Mouse (Mus musculus) heart, embryonic 11.5 days (tissue): Measurements from ENCODE around the gene Plekhm3. TPM values are rescaled to one million over a fixed set of nuclear protein-coding genes. Genes with fewer than 3 reads are reported as not detected.

Experiments used
- ATAC-seq: fragments of 200-750 bp; cut with Nextera tagmentation; replicated peaks from 2 replicates; pipeline ENCODE4 v1.8.0; 2017; ENCODE audit warnings: moderate library complexity; ENCODE audit not compliant: insufficient number of reproducible peaks, low FRiP score, low TSS enrichment
- H3K27ac ChIP-seq: fragments of 300-500 bp; sonication (generic); 2 replicates; pipeline ENCODE4 v1.5.1; 2014; ENCODE audit warnings: mild to moderate bottlenecking, low read depth, low read length
- H3K27me3 ChIP-seq: fragments of 300-500 bp; sonication (generic); 2 replicates; pipeline ENCODE4 v1.6.1; 2014; ENCODE audit warnings: mild to moderate bottlenecking, low read length, mixed read lengths; ENCODE audit not compliant: control insufficient read depth, insufficient read depth
- H3K36me3 ChIP-seq: fragments of 300-500 bp; sonication (generic); 2 replicates; pipeline ENCODE4 v1.6.1; 2014; ENCODE audit warnings: mild to moderate bottlenecking, low read length, moderate library complexity, mixed read lengths; ENCODE audit not compliant: control insufficient read depth, insufficient read depth
- H3K4me1 ChIP-seq: fragments of 300-500 bp; sonication (generic); 2 replicates; pipeline ENCODE4 v1.6.1; 2014; ENCODE audit warnings: low read length; ENCODE audit not compliant: control insufficient read depth, insufficient read depth
- H3K4me2 ChIP-seq: fragments of 300-500 bp; sonication (generic); 2 replicates; pipeline ENCODE4 v1.6.1; 2014; ENCODE audit warnings: mild to moderate bottlenecking, moderate library complexity
- H3K4me3 ChIP-seq: fragments of 300-500 bp; sonication (generic); 2 replicates; pipeline ENCODE4 v1.5.1; 2014; ENCODE audit warnings: low read depth, low read length
- H3K9ac ChIP-seq: fragments of 300-500 bp; sonication (generic); 2 replicates; pipeline ENCODE4 v1.6.1; 2014; ENCODE audit warnings: mild to moderate bottlenecking, low read depth, low read length, moderate library complexity
- H3K9me3 ChIP-seq: fragments of 300-500 bp; sonication (generic); replicated peaks from 2 replicates; pipeline ENCODE4 v1.6.1; 2016; ENCODE audit warnings: low read length; ENCODE audit not compliant: control insufficient read depth
- WGBS: fragments of 180-500 bp; shearing (Covaris S2); extraction: QIAGEN DNeasy Blood & Tissue Kit; methylation state at CpG from one replicate; pipeline ENCODE4 v1.1.7; 2014; ENCODE audit not compliant: insufficient replicate concordance; 5-methylcytosine and 5-hydroxymethylcytosine counted together
- polyA plus RNA-seq: library from polyadenylated mRNA; unstranded; fragments of >200 nt; fragmentation: Nextera tagmentation; extraction: Ambion mirVana; gene quantifications from 2 replicates; pipeline ENCODE4 v1.2.1, GENCODE M21; 2014

The Plekhm3 gene
- polyA plus RNA-seq, 1 experiment from 2014 or later, result 9.9 TPM

DNA sequence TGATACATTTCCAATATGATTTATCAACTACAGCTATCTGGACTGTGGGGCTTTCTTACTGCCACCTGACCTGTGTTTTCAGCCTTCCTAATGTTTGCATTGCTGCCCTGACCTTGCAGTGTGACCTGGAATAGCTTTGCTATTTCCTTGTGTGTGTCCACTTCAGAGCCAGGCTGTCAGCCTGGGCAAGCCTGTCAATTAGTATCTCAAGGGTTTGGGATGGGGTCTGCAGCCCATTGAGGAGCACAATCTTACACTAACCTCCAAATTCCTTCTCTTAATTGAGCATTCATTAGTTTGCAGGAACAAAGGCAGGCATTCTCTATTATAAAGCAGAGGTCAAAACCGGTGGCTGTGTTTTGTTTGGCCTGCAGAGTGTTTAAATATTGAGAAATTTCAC, 107.6 kb downstream of the Plekhm3 start:
- H3K27ac ChIP-seq, result no peak overlapping the region
- no peak overlapping the region for H3K4me3 ChIP-seq
- peaks cover 3% of the 10 kb centered on the region; the same call in 1 of the 2 replicates for H3K4me1 ChIP-seq
- H3K36me3 ChIP-seq, result no peaks in the 10 kb centered on the region
- no peaks in the 10 kb centered on the region for H3K9me3 ChIP-seq
- ATAC-seq, result no peak
- H3K27me3 ChIP-seq, result no peaks in the 10 kb centered on the region
- H3K9ac ChIP-seq, result no peak overlapping the region
- WGBS, result 58% methylated on average over 1 of the region's 1 CpGs
- no peak overlapping the region for H3K4me2 ChIP-seq

DNA sequence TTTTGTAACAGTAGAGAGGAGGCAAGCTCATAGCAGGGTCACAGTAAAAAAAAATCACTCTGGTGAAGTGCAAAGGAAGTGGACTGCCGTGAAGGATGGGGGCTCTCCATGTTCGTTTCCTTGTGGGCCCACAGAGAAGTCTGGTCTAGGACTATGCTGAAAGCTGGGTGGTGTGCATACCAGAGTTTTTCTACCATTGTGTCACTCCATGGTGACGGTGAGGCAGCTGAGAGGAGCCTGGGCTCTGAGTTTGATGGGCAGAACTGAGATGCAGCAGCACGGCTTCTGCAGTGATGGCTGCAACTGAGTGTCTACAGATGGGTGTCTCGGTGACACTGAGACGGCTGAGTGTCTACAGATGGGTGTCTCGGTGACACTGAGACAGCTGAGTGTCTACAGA, 108.5 kb downstream of the Plekhm3 start:
- no peak overlapping the region for H3K27ac ChIP-seq
- no peak for ATAC-seq
- no peak overlapping the region for H3K4me3 ChIP-seq
- no peaks in the 10 kb centered on the region for H3K9me3 ChIP-seq
- WGBS, result 62% methylated on average over 7 of the region's 7 CpGs
- H3K36me3 ChIP-seq, result no peaks in the 10 kb centered on the region
- H3K9ac ChIP-seq, result no peak overlapping the region
- no peaks in the 10 kb centered on the region for H3K27me3 ChIP-seq
- H3K4me1 ChIP-seq, result peaks cover 3% of the 10 kb centered on the region; the same call in 1 of the 2 replicates
- no peak overlapping the region for H3K4me2 ChIP-seq

DNA sequence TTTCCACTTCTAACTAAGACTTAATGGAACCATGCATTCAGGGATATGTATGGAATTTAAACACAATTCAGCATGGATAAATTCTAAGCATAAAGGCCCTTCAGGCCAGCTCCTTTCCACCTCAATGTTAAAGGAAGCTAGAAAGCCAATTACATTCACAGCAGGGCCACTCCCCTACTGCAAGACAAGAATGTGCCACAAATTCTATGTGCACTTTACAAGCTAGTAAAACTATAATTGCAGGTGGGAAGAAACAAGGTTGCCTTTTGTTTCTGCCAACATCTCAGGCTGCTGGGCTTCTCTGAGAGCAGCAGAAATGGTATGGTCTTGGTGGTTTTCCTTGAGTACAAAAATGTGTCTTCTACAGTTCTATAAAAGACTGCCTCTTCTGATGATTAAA, 109.1 kb downstream of the Plekhm3 start:
- no peaks in the 10 kb centered on the region for H3K36me3 ChIP-seq
- H3K9me3 ChIP-seq, result no peaks in the 10 kb centered on the region
- no peak overlapping the region for H3K27ac ChIP-seq
- H3K9ac ChIP-seq, result no peak overlapping the region
- peaks cover 3% of the 10 kb centered on the region; the same call in 1 of the 2 replicates for H3K4me1 ChIP-seq
- ATAC-seq, result no peak
- H3K4me2 ChIP-seq, result no peak overlapping the region
- no peak overlapping the region for H3K4me3 ChIP-seq
- H3K27me3 ChIP-seq, result no peaks in the 10 kb centered on the region

DNA sequence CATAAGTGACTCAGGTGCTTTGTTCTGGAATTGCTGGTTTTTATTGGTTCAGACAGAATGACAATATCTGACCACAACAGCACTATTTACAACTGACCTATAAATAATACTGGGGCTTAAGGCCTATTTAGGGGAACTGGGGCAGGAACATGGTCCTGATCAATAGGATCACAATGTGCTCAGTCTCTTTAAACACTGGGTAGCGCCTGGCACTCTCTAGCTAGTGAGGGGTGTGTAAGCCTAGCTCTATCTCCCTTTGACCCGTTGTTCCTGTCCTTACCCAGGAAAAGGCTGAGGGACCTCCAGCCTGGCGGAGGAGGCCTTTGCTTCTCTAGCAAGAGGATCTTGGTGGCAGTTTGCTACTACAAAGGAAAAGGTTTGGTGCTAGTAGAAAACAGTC, 111.6 kb downstream of the Plekhm3 start:
- Histone ChIP-seq H3K4me1 (peaks cover 3% of the 10 kb centered on the region; the same call in 1 of the 2 replicates), H3K9ac (no peak overlapping the region), H3K27me3 (no peaks in the 10 kb centered on the region), H3K4me3 (no peak overlapping the region), H3K36me3 (no peaks in the 10 kb centered on the region), H3K27ac (no peak overlapping the region), H3K9me3 (no peaks in the 10 kb centered on the region), H3K4me2 (no peak overlapping the region)
- 76% methylated on average over 3 of the region's 3 CpGs for WGBS
- no peak for ATAC-seq

DNA sequence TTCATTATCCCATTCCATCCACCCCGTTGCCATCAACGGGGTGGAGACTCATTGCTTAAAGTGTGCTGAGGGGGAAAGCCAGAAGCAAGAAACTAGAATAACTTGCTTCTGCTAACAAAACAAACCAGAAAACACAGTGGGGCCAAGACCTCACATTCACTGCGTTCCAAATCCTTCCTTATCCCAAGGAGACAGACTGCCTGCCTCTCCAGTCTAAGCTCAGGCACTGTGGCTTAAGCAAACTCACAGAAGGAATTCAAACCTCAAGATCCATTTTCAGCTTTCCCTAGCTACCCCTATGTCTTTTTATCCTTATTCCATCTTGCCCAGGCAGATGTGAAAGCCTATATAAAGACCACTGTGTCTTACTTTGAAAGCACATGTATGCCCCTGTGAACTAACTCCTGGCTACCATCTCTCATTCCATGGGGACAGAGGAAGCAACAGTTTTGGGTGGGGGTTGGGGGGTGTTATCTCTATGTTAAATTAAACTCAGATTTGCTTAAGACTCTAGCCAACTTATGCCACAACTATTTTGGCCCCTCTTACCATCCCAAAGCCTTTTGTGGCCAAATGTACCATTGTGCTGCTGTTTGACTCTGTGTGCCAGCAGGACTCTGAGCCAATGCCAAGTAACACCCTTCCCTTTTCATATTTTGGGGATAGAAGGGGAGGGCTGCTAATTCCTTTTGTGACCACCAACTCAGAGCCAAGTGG, 112.6 kb downstream of the Plekhm3 start:
- ATAC-seq, result no peak
- H3K9ac ChIP-seq, result no peak overlapping the region
- 79% methylated on average over 3 of the region's 3 CpGs for WGBS
- peaks cover 2% of the 10 kb centered on the region; the same call in 1 of the 2 replicates for H3K4me1 ChIP-seq
- no peaks in the 10 kb centered on the region for H3K9me3 ChIP-seq
- H3K36me3 ChIP-seq, result no peaks in the 10 kb centered on the region
- no peak overlapping the region for H3K4me2 ChIP-seq
- no peak overlapping the region for H3K27ac ChIP-seq
- no peaks in the 10 kb centered on the region for H3K27me3 ChIP-seq
- H3K4me3 ChIP-seq, result no peak overlapping the region

DNA sequence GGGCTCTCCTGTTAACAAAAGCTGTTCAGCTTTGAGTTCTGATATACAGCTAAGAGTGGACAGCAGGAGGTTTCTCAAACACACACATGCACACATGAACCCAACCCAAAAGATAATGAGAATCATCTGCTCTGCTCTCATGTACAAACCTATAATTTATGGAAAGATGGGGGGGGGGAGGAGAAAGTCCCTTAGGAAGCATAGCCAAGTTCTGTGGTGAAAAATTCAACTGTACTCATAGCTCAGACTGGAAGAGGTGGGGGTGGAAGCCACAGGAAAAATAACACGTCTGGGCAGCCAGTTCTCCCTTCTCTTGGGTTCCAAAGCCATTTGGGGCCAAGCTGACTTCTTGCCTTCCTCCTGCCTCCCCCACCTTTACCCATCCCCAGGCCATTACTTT, 115.7 kb downstream of the Plekhm3 start:
- ATAC-seq, result no peak
- no peak overlapping the region for H3K27ac ChIP-seq
- 40% methylated on average over 1 of the region's 1 CpGs for WGBS

DNA sequence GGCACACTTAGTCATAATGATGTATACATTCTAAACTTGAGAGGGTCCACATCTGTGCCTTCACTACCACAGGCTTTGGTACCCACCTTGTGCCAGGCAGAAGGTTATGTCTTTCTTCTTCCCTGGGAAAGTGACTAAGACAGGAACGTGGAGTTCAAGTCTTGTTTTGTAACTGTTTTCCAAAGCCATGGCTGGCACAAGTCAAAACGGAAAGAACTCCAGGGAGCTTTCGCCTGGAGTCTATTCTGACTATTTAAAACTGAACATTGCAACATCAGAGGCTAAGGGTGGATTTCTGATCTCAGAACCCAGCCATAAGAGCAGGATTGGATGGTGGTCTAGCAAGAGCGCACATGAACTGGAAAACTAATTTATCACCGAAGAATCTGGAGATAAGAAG, 120.0 kb downstream of the Plekhm3 start:
- H3K4me1 ChIP-seq, result no peaks in the 10 kb centered on the region; the same call in 1 of the 2 replicates

More for the DNA sequence above, 115.7 kb downstream of the Plekhm3 start:
- Histone ChIP-seq H3K36me3 (no peaks in the 10 kb centered on the region), H3K27me3 (no peaks in the 10 kb centered on the region), H3K9ac (no peak overlapping the region), H3K4me2 (no peak overlapping the region), H3K4me3 (no peak overlapping the region), H3K9me3 (no peaks in the 10 kb centered on the region), H3K4me1 (no peaks in the 10 kb centered on the region)

DNA sequence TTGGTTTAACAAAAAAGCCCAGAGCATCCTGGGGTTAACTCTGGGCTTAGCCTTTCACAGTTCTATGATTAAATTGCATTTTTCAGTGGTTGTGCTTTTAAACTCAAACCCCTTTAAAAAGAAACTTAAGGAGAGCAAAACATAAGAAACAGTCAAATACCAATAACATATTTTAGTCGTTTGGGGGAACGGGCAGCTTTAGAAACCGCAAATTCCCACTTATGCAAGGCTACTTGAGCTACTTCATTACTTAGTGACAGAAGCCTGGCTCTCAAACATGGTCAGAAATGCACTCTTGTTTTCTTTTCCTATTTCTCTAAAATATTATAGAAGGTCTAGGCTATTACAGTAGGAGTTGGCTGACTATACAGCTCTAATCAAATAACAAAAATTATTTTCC, 120.5 kb downstream of the Plekhm3 start:
- 64% methylated on average over 3 of the region's 3 CpGs for WGBS
- Histone ChIP-seq H3K27me3 (no peaks in the 10 kb centered on the region), H3K4me2 (no peak overlapping the region), H3K36me3 (no peaks in the 10 kb centered on the region), H3K9ac (no peak overlapping the region), H3K4me3 (no peak overlapping the region), H3K9me3 (no peaks in the 10 kb centered on the region), H3K27ac (no peak overlapping the region), H3K4me1 (no peaks in the 10 kb centered on the region; the same call in 1 of the 2 replicates)
- no peak for ATAC-seq

More for the DNA sequence above, 120.0 kb downstream of the Plekhm3 start:
- WGBS, result 84% methylated on average over 5 of the region's 5 CpGs
- Histone ChIP-seq H3K27ac (no peak overlapping the region), H3K27me3 (no peaks in the 10 kb centered on the region), H3K4me2 (no peak overlapping the region), H3K4me3 (no peak overlapping the region), H3K36me3 (no peaks in the 10 kb centered on the region), H3K9me3 (no peaks in the 10 kb centered on the region), H3K9ac (no peak overlapping the region)
- ATAC-seq, result no peak

DNA sequence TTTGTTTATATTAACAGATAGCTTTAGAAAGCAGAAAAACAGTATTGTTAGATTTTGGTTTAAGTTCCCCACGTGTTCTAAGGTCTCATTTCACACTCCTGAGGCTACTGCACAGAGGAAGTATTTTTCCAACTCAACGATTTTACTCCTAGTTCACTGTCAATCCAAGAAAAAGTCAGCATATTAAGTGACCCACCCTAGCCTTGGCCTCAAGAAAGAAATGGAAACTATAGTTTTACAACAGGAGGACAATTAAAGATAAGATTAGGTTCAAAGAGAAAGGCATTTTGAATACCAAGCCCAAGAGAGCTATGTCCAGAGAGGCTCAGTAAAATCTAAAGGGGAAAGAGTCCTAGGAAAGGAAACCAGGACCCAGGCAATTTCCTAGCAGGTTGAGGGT, 125.1 kb downstream of the Plekhm3 start:
- H3K4me3 ChIP-seq, result no peak overlapping the region
- no peaks in the 10 kb centered on the region; the same call in 1 of the 2 replicates for H3K4me1 ChIP-seq

More for the DNA sequence above, 125.1 kb downstream of the Plekhm3 start:
- H3K9ac ChIP-seq, result no peak overlapping the region
- H3K27ac ChIP-seq, result no peak overlapping the region
- no peaks in the 10 kb centered on the region for H3K36me3 ChIP-seq
- H3K27me3 ChIP-seq, result no peaks in the 10 kb centered on the region
- no peak overlapping the region for H3K4me2 ChIP-seq
- no peaks in the 10 kb centered on the region for H3K9me3 ChIP-seq
- WGBS, result 56% methylated on average over 2 of the region's 2 CpGs
- no peak for ATAC-seq
